Mouse (Mus musculus) embryonic facial prominence, embryonic 13.5 days (tissue): ENCODE data around the gene Vps13a. TPM values are rescaled to one million over a fixed set of nuclear protein-coding genes. Genes with fewer than 3 reads are reported as not detected.
"Not testable (repeated sequence)": the region's sequence is repeated elsewhere in the genome, so short reads cannot be mapped to it uniquely, and the experiment has no call there.

Experiments
- ATAC-seq: fragments of 200-750 bp; cut with Nextera tagmentation; 2 replicates; pipeline ENCODE4 v1.8.0; 2017; ENCODE audit warnings: low read depth; ENCODE audit not compliant: insufficient number of reproducible peaks, insufficient read depth, low FRiP score, low TSS enrichment
- H3K27ac ChIP-seq: fragments of 300-500 bp; sonication (generic); 2 replicates; pipeline ENCODE4 v1.5.1; 2015; ENCODE audit warnings: moderate library complexity, mild to moderate bottlenecking, inconsistent platforms
- H3K27me3 ChIP-seq: fragments of 300-500 bp; sonication (generic); 2 replicates; pipeline ENCODE4 v1.6.1; 2015; ENCODE audit warnings: mild to moderate bottlenecking, inconsistent platforms
- H3K36me3 ChIP-seq: fragments of 300-500 bp; sonication (generic); 2 replicates; pipeline ENCODE4 v1.6.1; 2015; ENCODE audit warnings: mild to moderate bottlenecking, inconsistent platforms
- H3K4me1 ChIP-seq: fragments of 300-500 bp; sonication (generic); 2 replicates; pipeline ENCODE4 v1.6.1; 2015; ENCODE audit warnings: inconsistent platforms
- H3K4me2 ChIP-seq: fragments of 300-500 bp; sonication (generic); 2 replicates; pipeline ENCODE4 v1.6.1; 2015; ENCODE audit warnings: moderate library complexity, mild to moderate bottlenecking, inconsistent platforms
- H3K4me3 ChIP-seq: fragments of 300-500 bp; sonication (generic); 2 replicates; pipeline ENCODE4 v1.5.1; 2015; ENCODE audit warnings: mild to moderate bottlenecking, inconsistent platforms
- H3K9ac ChIP-seq: fragments of 300-500 bp; sonication (generic); 2 replicates; pipeline ENCODE4 v1.6.1; 2015; ENCODE audit warnings: mild to moderate bottlenecking, inconsistent platforms
- H3K9me3 ChIP-seq: fragments of 300-500 bp; sonication (generic); 2 replicates; pipeline ENCODE4 v1.6.1; 2016; ENCODE audit warnings: inconsistent platforms
- WGBS: fragments of 180-500 bp; shearing (Covaris S2); methylation state at CpG from one replicate; pipeline ENCODE4 v1.1.7; 2015; ENCODE audit warnings: mixed read lengths; 5-methylcytosine and 5-hydroxymethylcytosine counted together
- polyA plus RNA-seq: library from polyadenylated mRNA; unstranded; fragments of >200 nt; fragmentation: Nextera tagmentation; extraction: Ambion mirVana; gene quantifications from 2 replicates; pipeline ENCODE4 v1.2.1, GENCODE M21; 2015

Gene Vps13a
- polyA plus RNA-seq: 8.4 and 9.0 TPM in 2 replicates

DNA sequence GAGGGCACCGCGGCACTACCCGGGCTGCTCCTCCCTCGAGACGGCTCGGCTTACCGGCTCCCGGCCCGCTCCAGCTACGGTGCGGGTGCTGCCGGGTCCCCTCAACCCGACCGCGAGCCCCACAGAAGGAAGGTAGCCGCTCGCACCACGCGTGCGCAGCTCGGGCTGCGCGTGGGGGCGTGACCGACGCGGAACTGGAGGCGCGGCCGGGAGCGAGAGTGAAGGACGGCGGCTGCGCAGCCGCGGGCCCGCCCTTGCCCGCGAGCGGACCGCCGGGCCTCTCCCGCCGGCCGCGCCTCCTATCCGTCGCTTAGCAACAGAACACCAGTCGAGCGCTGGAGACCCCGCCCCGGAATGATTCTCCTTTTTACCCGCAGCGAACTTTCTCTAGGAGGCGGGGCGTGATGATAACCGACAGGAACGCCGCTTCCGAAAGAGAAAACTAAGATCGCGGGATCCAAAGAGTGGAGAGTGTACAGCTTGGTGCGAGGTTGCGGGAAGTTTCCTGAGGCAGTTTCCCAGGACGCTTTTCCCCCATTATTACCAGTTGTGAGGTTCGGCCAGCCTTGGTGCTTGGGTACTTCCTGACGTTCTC is at the start of gene Vps13a:
TSS of gene Vps13a (minus strand) at position 144 of the 595 bp plus-strand sequence.
- WGBS: under 1% methylated on average over 67 of the region's 67 CpGs
- peak within 1 kb of the TSS; percentile 97 for H3K4me2 ChIP-seq
- no peaks in the 10 kb centered on the region for H3K9me3 ChIP-seq
- peak within 1 kb of the TSS; percentile 73 for H3K9ac ChIP-seq
- no peak within 1 kb of the TSS for H3K27ac ChIP-seq
- H3K4me1 ChIP-seq: peaks cover 5% of the 10 kb centered on the region
- H3K36me3 ChIP-seq: no peaks in the 10 kb centered on the region
- peak within 1 kb of the TSS; percentile 54 for H3K4me3 ChIP-seq
- peak; percentile 97 for ATAC-seq
- peaks cover 19% of the 10 kb centered on the region for H3K27me3 ChIP-seq

DNA sequence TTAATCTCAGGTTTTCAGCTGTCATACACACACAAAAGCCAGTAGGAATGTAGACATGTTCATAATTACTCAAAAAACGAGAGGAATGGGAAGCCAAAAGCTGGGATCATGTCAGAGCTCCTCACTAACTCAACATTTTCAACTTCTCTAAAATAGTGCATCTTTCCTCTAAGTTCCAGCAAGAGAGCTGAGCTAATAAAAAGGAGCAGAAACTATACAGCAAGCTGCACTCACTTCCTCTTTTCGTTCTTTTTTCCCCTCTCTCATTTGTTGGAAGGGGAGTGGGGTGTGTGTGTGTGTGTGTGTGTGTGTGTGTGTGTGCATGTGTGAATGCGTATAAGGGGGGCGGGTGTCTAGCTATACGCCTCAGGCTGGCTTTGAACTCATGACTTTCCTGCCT is 46.9 kb upstream of the Vps13a start:
- ATAC-seq: no peak

DNA sequence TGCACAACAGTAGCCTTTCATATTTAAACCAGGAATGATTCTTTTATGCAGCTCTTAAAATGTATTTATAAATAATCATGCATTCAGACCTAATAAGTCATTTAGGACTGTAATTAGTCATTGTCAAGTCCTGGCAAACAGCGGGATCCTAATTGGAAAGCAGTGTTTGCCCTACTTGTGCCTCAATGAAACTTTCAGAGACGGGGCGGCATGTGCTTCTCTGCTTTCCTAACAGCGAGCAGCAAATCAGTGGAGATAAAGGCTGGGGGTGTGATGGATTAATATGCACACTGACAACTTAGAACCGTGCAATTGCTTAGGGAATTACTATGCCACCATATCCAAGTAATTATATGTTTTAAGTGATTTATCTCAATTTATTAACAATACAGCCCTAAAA is 44.5 kb upstream of the Vps13a start:
- Histone ChIP-seq H3K4me2 (no peak overlapping the region), H3K36me3 (no peaks in the 10 kb centered on the region), H3K9ac (no peak overlapping the region), H3K27ac (no peak overlapping the region), H3K4me3 (no peak overlapping the region), H3K27me3 (no peaks in the 10 kb centered on the region), H3K9me3 (no peaks in the 10 kb centered on the region), H3K4me1 (no peaks in the 10 kb centered on the region)
- no peak for ATAC-seq
- WGBS: 66% methylated on average over 5 of the region's 5 CpGs

More for the DNA sequence above, 46.9 kb upstream of the Vps13a start:
- H3K9ac ChIP-seq: no peak overlapping the region
- H3K4me1 ChIP-seq: no peaks in the 10 kb centered on the region
- no peak overlapping the region for H3K4me2 ChIP-seq
- H3K36me3 ChIP-seq: no peaks in the 10 kb centered on the region
- 72% methylated on average over 5 of the region's 5 CpGs for WGBS
- no peaks in the 10 kb centered on the region for H3K9me3 ChIP-seq
- no peaks in the 10 kb centered on the region for H3K27me3 ChIP-seq
- no peak overlapping the region for H3K27ac ChIP-seq
- H3K4me3 ChIP-seq: no peak overlapping the region

DNA sequence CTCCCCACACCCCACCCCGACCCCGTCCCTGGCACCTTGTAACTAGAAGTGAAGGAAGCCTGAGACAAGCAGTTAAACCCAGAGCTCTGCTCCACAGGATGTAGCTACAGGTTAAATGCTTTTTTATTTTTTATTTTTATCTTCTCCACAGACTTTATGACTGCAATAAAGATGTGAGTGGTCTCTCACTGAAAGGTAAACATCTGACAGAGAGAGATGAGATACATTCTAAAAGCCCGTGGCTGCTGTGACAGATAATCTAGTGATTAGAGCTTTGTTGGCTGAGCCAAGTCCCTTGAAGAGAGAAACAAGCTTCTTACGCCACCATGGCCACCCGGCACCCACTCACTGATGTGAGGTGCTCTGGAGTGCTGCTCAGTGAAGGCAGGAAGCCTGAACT is 34.1 kb upstream of the Vps13a start:
- no peaks in the 10 kb centered on the region for H3K27me3 ChIP-seq
- H3K27ac ChIP-seq: no peak overlapping the region
- no peak overlapping the region for H3K4me2 ChIP-seq
- H3K9ac ChIP-seq: no peak overlapping the region
- H3K4me1 ChIP-seq: no peaks in the 10 kb centered on the region
- no peak for ATAC-seq
- no peak overlapping the region for H3K4me3 ChIP-seq
- WGBS: 65% methylated on average over 5 of the region's 5 CpGs
- no peaks in the 10 kb centered on the region for H3K9me3 ChIP-seq
- no peaks in the 10 kb centered on the region for H3K36me3 ChIP-seq

DNA sequence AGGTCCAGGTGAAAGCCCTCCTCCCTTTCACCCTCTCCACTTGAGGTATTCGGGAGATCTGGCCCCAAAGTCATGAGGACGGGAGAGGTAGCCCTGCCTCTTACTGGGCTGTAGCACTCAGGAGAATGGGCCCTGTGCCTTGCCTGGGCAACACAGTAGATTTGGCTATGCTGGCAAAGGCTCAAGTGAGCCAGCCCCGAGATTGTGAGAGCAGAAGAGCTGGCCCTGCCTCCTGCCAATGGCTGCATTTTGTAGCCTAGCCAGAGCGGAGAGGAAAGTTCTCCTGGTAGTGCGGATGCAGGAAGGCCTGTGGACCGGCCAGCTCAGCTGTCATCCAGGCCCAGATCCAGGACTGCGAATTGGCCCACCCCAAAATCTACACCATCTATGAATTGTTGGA is 32.6 kb upstream of the Vps13a start:
- H3K4me1 ChIP-seq: no peaks in the 10 kb centered on the region
- no peaks in the 10 kb centered on the region for H3K36me3 ChIP-seq
- H3K4me3 ChIP-seq: no peak overlapping the region
- H3K27ac ChIP-seq: no peak overlapping the region
- H3K4me2 ChIP-seq: no peak overlapping the region
- ATAC-seq: no peak
- H3K27me3 ChIP-seq: no peaks in the 10 kb centered on the region
- no peak overlapping the region for H3K9ac ChIP-seq
- H3K9me3 ChIP-seq: no peaks in the 10 kb centered on the region
- WGBS: 82% methylated on average over 7 of the region's 7 CpGs

DNA sequence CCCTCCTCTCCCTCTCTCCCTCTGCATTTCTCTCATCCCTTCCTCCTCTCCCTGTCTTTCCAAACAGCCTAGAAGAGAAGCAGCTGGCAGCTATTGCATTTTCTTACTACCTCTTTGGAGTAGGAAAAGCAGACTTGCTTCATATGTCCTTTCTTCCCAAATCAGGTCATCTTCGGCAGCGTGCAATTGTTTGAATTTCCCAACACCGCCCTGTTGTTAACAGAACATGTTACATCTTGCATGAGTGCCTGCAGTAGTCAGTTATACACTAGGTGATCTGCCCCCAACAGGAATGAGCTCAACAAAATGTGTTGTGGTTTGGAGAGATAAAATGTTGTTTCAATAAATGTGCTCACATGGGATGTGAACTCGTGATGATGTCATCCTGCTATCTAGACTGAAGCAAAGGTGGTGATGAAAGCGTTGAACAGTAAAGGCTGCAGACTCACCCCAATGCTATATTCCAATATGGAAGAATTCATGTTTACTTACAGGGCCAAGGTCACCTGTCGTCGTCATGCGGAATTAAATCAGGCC is 31.4 kb upstream of the Vps13a start:
- Histone ChIP-seq H3K9ac (no peak overlapping the region), H3K27ac (no peak overlapping the region), H3K27me3 (no peaks in the 10 kb centered on the region), H3K36me3 (no peaks in the 10 kb centered on the region), H3K4me3 (no peak overlapping the region), H3K4me1 (no peaks in the 10 kb centered on the region), H3K4me2 (no peak overlapping the region), H3K9me3 (no peaks in the 10 kb centered on the region)
- 81% methylated on average over 8 of the region's 8 CpGs for WGBS
- no peak for ATAC-seq

DNA sequence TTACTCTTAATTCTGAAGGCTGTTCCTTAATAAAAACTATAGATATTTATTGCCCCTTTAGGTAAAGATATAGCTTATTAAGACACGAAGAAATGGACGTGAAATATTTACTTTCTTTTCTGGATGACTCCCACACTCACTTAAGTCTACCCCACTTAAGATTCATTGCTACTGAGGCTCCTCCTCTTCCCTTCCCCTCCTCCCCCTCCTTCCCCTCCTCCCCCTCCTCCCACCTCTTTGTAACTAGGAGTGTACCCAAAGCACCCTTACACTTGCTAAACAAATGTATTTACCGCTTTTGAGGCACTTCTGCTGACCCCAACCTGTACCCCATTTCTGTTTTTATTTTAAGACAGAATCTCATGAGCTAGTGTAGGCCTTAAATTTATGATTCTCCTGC is 24.4 kb upstream of the Vps13a start:
- H3K36me3 ChIP-seq: no peaks in the 10 kb centered on the region
- no peak for ATAC-seq
- no peaks in the 10 kb centered on the region for H3K9me3 ChIP-seq
- WGBS: 54% methylated on average over 3 of the region's 3 CpGs
- no peak overlapping the region for H3K27ac ChIP-seq
- no peaks in the 10 kb centered on the region for H3K27me3 ChIP-seq
- H3K4me3 ChIP-seq: no peak overlapping the region
- H3K4me2 ChIP-seq: no peak overlapping the region
- H3K9ac ChIP-seq: no peak overlapping the region
- H3K4me1 ChIP-seq: no peaks in the 10 kb centered on the region

DNA sequence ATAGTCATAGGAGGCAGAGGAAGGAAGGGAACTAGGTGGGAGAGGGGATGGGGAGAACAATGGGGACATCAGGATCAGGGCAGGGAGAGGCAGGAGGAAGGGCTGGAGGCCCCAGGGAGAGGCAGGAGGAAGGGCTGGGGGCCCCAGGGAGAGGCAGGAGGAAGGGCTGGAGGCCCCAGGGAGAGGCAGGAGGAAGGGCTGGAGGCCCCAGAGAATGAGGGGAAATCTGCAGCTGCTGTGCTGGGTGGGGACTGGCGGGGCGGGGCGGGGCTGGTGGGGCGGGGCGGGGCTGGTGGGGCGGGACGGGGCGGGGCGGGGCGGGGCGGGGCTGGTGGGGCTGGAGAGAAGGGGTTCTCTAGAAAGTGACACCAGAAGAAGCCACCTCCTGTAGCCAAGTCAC is 23.8 kb upstream of the Vps13a start:
- H3K27me3 ChIP-seq: no peaks in the 10 kb centered on the region
- no peaks in the 10 kb centered on the region for H3K36me3 ChIP-seq
- H3K4me3 ChIP-seq: no peak overlapping the region
- no peak overlapping the region for H3K27ac ChIP-seq
- H3K4me1 ChIP-seq: no peaks in the 10 kb centered on the region
- no peak overlapping the region for H3K9ac ChIP-seq
- no peak overlapping the region for H3K4me2 ChIP-seq
- WGBS: no CpG with 5 or more reads among the region's 11 CpGs
- no peak for ATAC-seq
- H3K9me3 ChIP-seq: no peaks in the 10 kb centered on the region

DNA sequence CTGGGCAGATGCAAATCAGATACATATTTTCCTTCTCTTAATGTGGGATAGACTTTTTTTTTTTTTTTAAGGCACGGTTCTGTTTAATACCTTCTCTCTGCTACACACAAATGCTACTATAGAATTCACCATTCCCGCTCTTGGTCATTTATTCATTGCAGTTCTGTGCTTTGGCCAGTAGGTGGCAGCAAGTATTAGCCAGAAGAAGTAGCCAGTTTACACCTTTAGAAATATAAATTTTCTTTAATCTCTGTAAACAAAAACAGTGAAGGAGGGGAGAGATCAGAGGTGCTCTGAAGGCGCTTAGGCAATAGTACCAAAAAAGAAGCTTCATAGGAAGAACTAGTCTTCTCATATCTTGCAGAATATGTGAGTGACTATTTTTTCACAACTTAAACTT is 22.0 kb upstream of the Vps13a start:
- Histone ChIP-seq H3K36me3 (no peaks in the 10 kb centered on the region), H3K27ac (no peak overlapping the region), H3K4me1 (no peaks in the 10 kb centered on the region), H3K4me2 (no peak overlapping the region), H3K4me3 (no peak overlapping the region), H3K27me3 (no peaks in the 10 kb centered on the region), H3K9ac (no peak overlapping the region), H3K9me3 (no peaks in the 10 kb centered on the region)
- ATAC-seq: no peak
- WGBS: 2% methylated on average over 3 of the region's 3 CpGs

DNA sequence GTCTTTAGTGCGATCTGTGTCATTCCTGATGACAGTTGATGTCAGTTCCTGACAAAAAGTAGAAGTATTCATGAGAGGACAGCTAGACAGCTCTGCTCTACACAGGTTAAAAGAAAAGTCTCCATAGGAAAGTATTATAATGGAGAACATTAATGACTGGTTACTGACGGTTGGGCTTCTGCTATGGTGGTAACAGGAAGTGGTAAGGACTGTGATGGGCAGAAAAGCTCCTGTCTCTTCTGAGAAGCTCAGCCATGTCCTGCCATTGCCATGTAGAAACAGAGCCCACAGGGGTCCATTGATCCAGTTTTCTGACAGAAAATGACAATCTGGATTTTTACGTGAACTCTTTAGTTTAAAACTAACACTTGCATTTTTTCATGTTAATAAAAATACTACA is 21.4 kb upstream of the Vps13a start:
- no peak overlapping the region for H3K4me2 ChIP-seq
- ATAC-seq: no peak
- no peak overlapping the region for H3K4me3 ChIP-seq
- H3K9ac ChIP-seq: no peak overlapping the region
- no peaks in the 10 kb centered on the region for H3K36me3 ChIP-seq
- H3K9me3 ChIP-seq: no peaks in the 10 kb centered on the region
- 78% methylated on average over 3 of the region's 3 CpGs for WGBS
- H3K4me1 ChIP-seq: no peaks in the 10 kb centered on the region
- no peak overlapping the region for H3K27ac ChIP-seq
- H3K27me3 ChIP-seq: no peaks in the 10 kb centered on the region

DNA sequence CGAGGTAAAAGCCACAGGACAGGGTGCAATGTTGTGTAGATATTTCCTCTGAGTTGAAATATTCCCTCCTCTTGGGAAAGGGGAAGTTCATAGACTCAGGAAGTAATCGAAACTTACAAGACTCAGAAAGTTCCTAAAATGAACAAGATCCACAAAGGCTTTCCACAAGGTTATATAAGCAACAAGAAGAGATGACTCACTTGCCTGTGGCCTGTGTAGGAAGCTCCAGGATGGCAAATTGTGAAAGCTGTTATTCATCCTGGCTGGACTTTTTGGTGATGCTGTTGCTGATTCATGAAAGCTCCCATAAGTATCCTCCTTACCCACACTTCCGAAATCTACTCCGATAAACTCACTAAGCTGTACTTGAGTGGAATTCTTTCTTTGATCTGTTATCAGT is 17.2 kb upstream of the Vps13a start:
- no peak for ATAC-seq

DNA sequence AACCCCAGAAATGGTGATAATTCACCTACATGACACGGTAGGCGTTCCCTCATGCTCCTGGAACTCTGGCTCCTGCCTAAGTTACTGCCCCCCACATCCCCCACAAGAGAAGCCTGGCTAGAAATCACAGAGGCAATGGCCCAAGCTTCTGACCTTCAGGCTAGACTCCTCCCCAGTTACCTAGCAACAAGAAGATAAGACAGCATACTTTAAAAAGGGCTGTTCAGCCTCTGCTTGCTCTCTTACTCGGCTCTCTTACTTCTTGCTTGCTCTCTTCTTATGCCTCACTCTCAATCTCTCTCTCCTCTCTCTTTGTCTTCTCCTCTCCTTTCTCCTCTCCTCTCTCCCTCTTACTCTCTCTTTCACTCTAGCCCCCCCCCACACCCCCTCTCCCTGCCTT is 13.8 kb upstream of the Vps13a start:
- not testable (repeated sequence) for H3K4me2 ChIP-seq, H3K9ac ChIP-seq, H3K9me3 ChIP-seq, H3K27ac ChIP-seq, ATAC-seq, H3K4me3 ChIP-seq, H3K27me3 ChIP-seq, H3K4me1 ChIP-seq, H3K36me3 ChIP-seq
- WGBS: 94% methylated on average over 3 of the region's 3 CpGs

More for the DNA sequence above, 17.2 kb upstream of the Vps13a start:
- no peaks in the 10 kb centered on the region for H3K9me3 ChIP-seq
- H3K27me3 ChIP-seq: no peaks in the 10 kb centered on the region
- 78% methylated on average over 4 of the region's 4 CpGs for WGBS
- H3K4me3 ChIP-seq: no peak overlapping the region
- no peak overlapping the region for H3K27ac ChIP-seq
- no peaks in the 10 kb centered on the region for H3K36me3 ChIP-seq
- no peak overlapping the region for H3K9ac ChIP-seq
- H3K4me1 ChIP-seq: no peaks in the 10 kb centered on the region
- H3K4me2 ChIP-seq: no peak overlapping the region
